Comparison of ENCODE assay signal across 19 mouse cellular contexts in the genomic region with DNA sequence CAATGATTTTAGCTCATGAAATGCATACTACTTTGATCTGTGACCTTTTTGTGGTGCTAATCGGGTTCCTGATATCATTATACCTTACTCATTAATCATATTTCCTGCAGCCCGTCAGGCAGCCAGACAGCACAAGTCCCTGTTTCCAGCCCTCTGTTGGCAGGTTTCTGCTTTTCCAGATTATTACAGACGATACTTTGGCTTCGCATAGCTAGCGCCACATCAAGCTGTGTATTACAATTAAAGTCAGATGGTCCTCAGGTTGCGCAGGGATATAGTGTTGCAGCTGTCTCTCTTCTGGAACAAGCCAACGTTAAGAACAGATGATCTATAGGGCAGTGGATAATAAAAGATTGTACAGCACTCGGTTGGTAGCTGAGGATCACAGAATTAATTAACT.
DNase-seq lines count a peak whose midpoint lies in the region; ATAC-seq and TF ChIP-seq lines count a peak whose summit lies in the region.
"Had no signal": no experiment of that assay in that cellular context is flagged by ENCODE, and none has a peak within 500 bp of the region (broad histone marks: within the 10 kb centered on the region; RNA-seq: fewer than 3 reads in every experiment).

No protein-coding gene starts in this region.

- no peak overlapping the region for H3K9ac ChIP-seq in limb, embryonic 11.5 days (ENCODE audit: low read length)
- no peak overlapping the region for H3K9ac ChIP-seq in limb, embryonic 14.5 days (ENCODE audit: low read depth, low read length, severe bottlenecking)
- H3K9ac ChIP-seq: forebrain, postnatal 0 days; intestine, embryonic 15.5 days; limb, embryonic 12.5 days; liver, postnatal 0 days; midbrain, embryonic 12.5 days had no signal

- no peaks in the 10 kb centered on the region for H3K36me3 ChIP-seq in limb, embryonic 11.5 days (ENCODE audit: control insufficient read depth, insufficient read depth, low read length)
- no peaks in the 10 kb centered on the region for H3K36me3 ChIP-seq in limb, embryonic 10.5 days
- no peaks in the 10 kb centered on the region for H3K36me3 ChIP-seq in embryonic facial prominence, embryonic 10.5 days (replicated peaks)
- no peaks in the 10 kb centered on the region for H3K36me3 ChIP-seq in limb, embryonic 14.5 days (ENCODE audit: control insufficient read depth, insufficient read depth, low read length)
- H3K36me3 ChIP-seq: intestine, embryonic 15.5 days; limb, embryonic 12.5 days; midbrain, embryonic 12.5 days had no signal

- no peak for ATAC-seq in limb, embryonic 11.5 days (ENCODE audit: insufficient number of reproducible peaks, low FRiP score, low TSS enrichment, low read depth)
- ATAC-seq in limb, embryonic 14.5 days (ENCODE audit: low FRiP score, low read depth): 0 out of 2 replicates have a peak, but pooled peaks have one; percentile 37
- ATAC-seq: forebrain, postnatal 0 days; intestine, embryonic 15.5 days; liver, postnatal 0 days had no signal

- 0 out of 2 replicates have a peak, but pooled peaks cover 2% of the 10 kb centered on the region for H3K4me1 ChIP-seq in limb, embryonic 11.5 days (ENCODE audit: control insufficient read depth, insufficient read depth, low read length)
- peaks cover 10% of the 10 kb centered on the region for H3K4me1 ChIP-seq in limb, embryonic 10.5 days
- peaks cover 11% of the 10 kb centered on the region; the same call in 1 of the 2 replicates for H3K4me1 ChIP-seq in embryonic facial prominence, embryonic 10.5 days
- no peaks in the 10 kb centered on the region for H3K4me1 ChIP-seq in limb, embryonic 14.5 days (ENCODE audit: control insufficient read depth, insufficient read depth, low read length)
- H3K4me1 ChIP-seq: intestine, embryonic 15.5 days; limb, embryonic 12.5 days; midbrain, embryonic 12.5 days had no signal

- H3K4me3 ChIP-seq in limb, embryonic 11.5 days (ENCODE audit: low read depth, low read length): no peak overlapping the region
- H3K4me3 ChIP-seq in limb, embryonic 10.5 days: no peak overlapping the region
- H3K4me3 ChIP-seq in embryonic facial prominence, embryonic 10.5 days: no peak overlapping the region
- no peak overlapping the region for H3K4me3 ChIP-seq in limb, embryonic 14.5 days (replicated peaks; ENCODE audit: low read length)
- H3K4me3 ChIP-seq: intestine, embryonic 15.5 days; limb, embryonic 12.5 days; midbrain, embryonic 12.5 days had no signal

- H3K27me3 ChIP-seq in limb, embryonic 11.5 days (ENCODE audit: control insufficient read depth, insufficient read depth, low read length): no peaks in the 10 kb centered on the region
- no peaks in the 10 kb centered on the region for H3K27me3 ChIP-seq in limb, embryonic 10.5 days (ENCODE audit: low read depth, poor library complexity, severe bottlenecking)
- H3K27me3 ChIP-seq in embryonic facial prominence, embryonic 10.5 days (replicated peaks; ENCODE audit: low read depth, poor library complexity, severe bottlenecking): no peaks in the 10 kb centered on the region
- H3K27me3 ChIP-seq in limb, embryonic 14.5 days (ENCODE audit: control insufficient read depth, insufficient read depth, low read length): no peaks in the 10 kb centered on the region
- H3K27me3 ChIP-seq: intestine, embryonic 15.5 days; limb, embryonic 12.5 days; midbrain, embryonic 12.5 days had no signal

- H3K9me3 ChIP-seq in limb, embryonic 11.5 days (ENCODE audit: control insufficient read depth, low read length): no peaks in the 10 kb centered on the region
- H3K9me3 ChIP-seq in limb, embryonic 10.5 days (replicated peaks): no peaks in the 10 kb centered on the region
- H3K9me3 ChIP-seq in embryonic facial prominence, embryonic 10.5 days: no peaks in the 10 kb centered on the region
- no peaks in the 10 kb centered on the region for H3K9me3 ChIP-seq in limb, embryonic 14.5 days (ENCODE audit: control insufficient read depth, low read length)
- H3K9me3 ChIP-seq: intestine, embryonic 15.5 days; limb, embryonic 12.5 days; midbrain, embryonic 12.5 days had no signal

- peak; percentile 38 for DNase-seq in limb, embryonic 11.5 days (ENCODE audit: low spot score)
- no peak for DNase-seq in limb, embryonic 10.5 days (ENCODE audit: low spot score)
- peak; percentile 39 for DNase-seq in embryonic facial prominence, embryonic 10.5 days (ENCODE audit: low spot score)
- peak; percentile 44 for DNase-seq in forelimb bud, embryonic 11.5 days (ENCODE audit: low read depth, low spot score)
- peak; percentile 31 for DNase-seq in limb, embryonic 14.5 days (ENCODE audit: low spot score)
- DNase-seq in thymus, postnatal 14 days: no peak
- no peak for DNase-seq in thymus, postnatal 36 days
- no peak for DNase-seq in kidney, adult 9 months
- DNase-seq: adrenal gland, postnatal 10 days; cerebellum, adult 9-11 months; forebrain, postnatal 0 days; heart, postnatal 10 days; kidney, postnatal 36 days; layer of hippocampus, postnatal 36 days; liver, postnatal 0 days; spleen, adult 18-20 months had no signal

- 21% methylated on average over 8 of the region's 8 CpGs for WGBS in limb, embryonic 11.5 days
- 38% methylated on average over 8 of the region's 8 CpGs for WGBS in limb, embryonic 10.5 days
- 53% methylated on average over 8 of the region's 8 CpGs for WGBS in embryonic facial prominence, embryonic 10.5 days
- WGBS in limb, embryonic 14.5 days: 23% methylated on average over 8 of the region's 8 CpGs

- H3K27ac ChIP-seq in limb, embryonic 11.5 days (replicated peaks; ENCODE audit: low read depth, low read length): no peak overlapping the region
- H3K27ac ChIP-seq in limb, embryonic 10.5 days: no peak overlapping the region
- no peak overlapping the region for H3K27ac ChIP-seq in embryonic facial prominence, embryonic 10.5 days (replicated peaks)
- H3K27ac ChIP-seq in limb, embryonic 14.5 days (replicated peaks; ENCODE audit: low read depth, low read length): no peak overlapping the region
- H3K27ac ChIP-seq: intestine, embryonic 15.5 days; limb, embryonic 12.5 days; midbrain, embryonic 12.5 days had no signal

- no peak for TF ChIP-seq POLR2A in limb, embryonic 14.5 days (IDR thresholded peaks at IDR 0.05; ENCODE audit: borderline replicate concordance, extremely low read depth, insufficient read depth, insufficient read length)

- no peak overlapping the region; the same call in 1 of the 2 replicates for H3K4me2 ChIP-seq in limb, embryonic 11.5 days (ENCODE audit: low read depth, severe bottlenecking)
- no peak overlapping the region for H3K4me2 ChIP-seq in limb, embryonic 14.5 days (replicated peaks; ENCODE audit: low read depth, low read length, severe bottlenecking)
- H3K4me2 ChIP-seq: intestine, embryonic 15.5 days; limb, embryonic 12.5 days; midbrain, embryonic 12.5 days had no signal

Comparison
In these comparisons a context has a peak if more than half of its experiments do, and no peak if none do; other contexts are left out.
1. DNase-seq: peak in limb, embryonic 11.5 days (single experiment), embryonic facial prominence, embryonic 10.5 days (single experiment), forelimb bud, embryonic 11.5 days (single experiment) and limb, embryonic 14.5 days (single experiment); none in limb, embryonic 10.5 days (single experiment), thymus, postnatal 14 days (single experiment), thymus, postnatal 36 days (0 of 2) and kidney, adult 9 months (single experiment).